ENCODE assay signal across 7 mouse cellular contexts in the genomic region with DNA sequence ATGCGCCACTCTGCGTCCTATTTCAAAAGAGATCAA. TPM values are rescaled to one million over a fixed set of nuclear protein-coding genes. Genes with fewer than 3 reads are reported as not detected.
DNase-seq lines count a peak whose midpoint lies in the region; ATAC-seq lines count a peak whose summit lies in the region.

A gene (minus strand): TSS at position 1 of the 36 bp plus-strand sequence.

- H3K4me1 ChIP-seq in forebrain, embryonic 10.5 days, result peaks cover 51% of the 10 kb centered on the region
- peaks cover 29% of the 10 kb centered on the region for H3K4me1 ChIP-seq in limb, embryonic 15.5 days
- H3K4me1 ChIP-seq in stomach, embryonic 16.5 days (ENCODE audit: control insufficient read depth, insufficient read depth, low read length), result peaks cover 30% of the 10 kb centered on the region

- peak within 1 kb of the TSS; percentile 95 for H3K4me3 ChIP-seq in forebrain, embryonic 10.5 days
- peak within 1 kb of the TSS; percentile 89 for H3K4me3 ChIP-seq in limb, embryonic 15.5 days
- peak within 1 kb of the TSS; percentile 62 for H3K4me3 ChIP-seq in stomach, embryonic 16.5 days (replicated peaks; ENCODE audit: low read length)

- no peak for ATAC-seq in limb, embryonic 15.5 days (ENCODE audit: insufficient number of reproducible peaks, low FRiP score, low TSS enrichment, low read depth)
- ATAC-seq in stomach, embryonic 16.5 days (ENCODE audit: insufficient read depth, low FRiP score), result no peak

- peaks cover 18% of the 10 kb centered on the region for H3K36me3 ChIP-seq in forebrain, embryonic 10.5 days (replicated peaks)
- no peaks in the 10 kb centered on the region for H3K36me3 ChIP-seq in limb, embryonic 15.5 days
- no peaks in the 10 kb centered on the region for H3K36me3 ChIP-seq in stomach, embryonic 16.5 days (ENCODE audit: control insufficient read depth, insufficient read depth, low read length)

- H3K9ac ChIP-seq in limb, embryonic 15.5 days, result peak within 1 kb of the TSS; percentile 68
- H3K9ac ChIP-seq in stomach, embryonic 16.5 days (ENCODE audit: low read length), result peak within 1 kb of the TSS; percentile 90

- peak within 1 kb of the TSS; percentile 98 for H3K27ac ChIP-seq in forebrain, embryonic 10.5 days
- H3K27ac ChIP-seq in limb, embryonic 15.5 days, result peak within 1 kb of the TSS; percentile 93
- H3K27ac ChIP-seq in stomach, embryonic 16.5 days (ENCODE audit: low read length), result peak within 1 kb of the TSS; percentile 94

- H3K9me3 ChIP-seq in forebrain, embryonic 10.5 days, result no peaks in the 10 kb centered on the region
- no peaks in the 10 kb centered on the region for H3K9me3 ChIP-seq in limb, embryonic 15.5 days
- no peaks in the 10 kb centered on the region for H3K9me3 ChIP-seq in stomach, embryonic 16.5 days (replicated peaks; ENCODE audit: control insufficient read depth, low read length)

- 0% methylated on average over 2 of the region's 2 CpGs for WGBS in forebrain, embryonic 10.5 days
- WGBS in limb, embryonic 15.5 days, result 0% methylated on average over 2 of the region's 2 CpGs
- 0% methylated on average over 2 of the region's 2 CpGs for WGBS in stomach, embryonic 16.5 days

- H3K27me3 ChIP-seq in forebrain, embryonic 10.5 days (ENCODE audit: poor library complexity, severe bottlenecking), result peaks cover 35% of the 10 kb centered on the region
- H3K27me3 ChIP-seq in limb, embryonic 15.5 days, result 0 out of 2 replicates have a peak, but pooled peaks cover 13% of the 10 kb centered on the region
- H3K27me3 ChIP-seq in stomach, embryonic 16.5 days (ENCODE audit: control insufficient read depth, insufficient read depth, low read length), result no peaks in the 10 kb centered on the region

- H3K4me2 ChIP-seq in limb, embryonic 15.5 days, result peak within 1 kb of the TSS; percentile 75
- peak within 1 kb of the TSS; percentile 82 for H3K4me2 ChIP-seq in stomach, embryonic 16.5 days (ENCODE audit: low read depth, low read length)

- no peak for DNase-seq in thymus, postnatal 0 days (ENCODE audit: low spot score)
- no peak for DNase-seq in thymus, postnatal 14 days
- no peak for DNase-seq in forebrain, embryonic 10.5 days (ENCODE audit: extremely low spot score, low spot score)
- DNase-seq in heart, postnatal 4 days, result no peak
- no peak for DNase-seq in ovary, postnatal 14 days (ENCODE audit: low spot score)

RNA-seq across cellular contexts. Expression of the gene that starts here (rescaled TPM):
- 165 and 193 TPM in 2 replicates for polyA plus RNA-seq in thymus, postnatal 0 days (2015; fragmentation: Nextera tagmentation; extraction: Ambion mirVana)
- 135 TPM in 2 replicates for polyA plus RNA-seq in forebrain, embryonic 10.5 days (2016; fragmentation: Nextera tagmentation; extraction: Ambion mirVana)
- total RNA-seq in heart, postnatal 4 days (2021), result 10 to 100 TPM; 55.0 to 55.7 TPM
- polyA plus RNA-seq in limb, embryonic 15.5 days (2015; fragmentation: Nextera tagmentation; extraction: Ambion mirVana), result 64.9 and 69.1 TPM in 2 replicates
- polyA plus RNA-seq in stomach, embryonic 16.5 days (2015; fragmentation: Nextera tagmentation; extraction: Ambion mirVana), result 65.4 and 70.9 TPM in 2 replicates
